Mouse (Mus musculus): ENCODE data around the gene Epb41l1.

DNA sequence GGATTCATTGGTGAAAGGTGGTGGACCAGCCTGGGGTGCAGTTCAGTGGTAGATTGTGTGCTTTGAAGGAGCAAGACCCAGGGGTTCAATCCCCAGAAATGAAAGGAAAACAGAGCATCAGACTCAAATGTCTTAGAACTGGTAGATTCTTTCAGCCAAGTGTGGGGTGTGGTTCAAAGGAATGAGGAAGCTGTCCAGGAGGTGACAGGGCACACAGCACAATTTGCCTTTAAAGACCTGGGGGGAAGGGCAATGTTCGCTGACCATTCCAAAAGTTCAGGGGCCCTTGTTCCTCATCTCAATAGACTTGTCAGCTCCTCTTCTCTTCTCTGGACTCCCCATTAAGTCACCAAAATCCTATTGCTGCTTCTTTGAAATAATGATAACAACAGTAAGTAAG is 3.5 kb upstream of the Epb41l1 start:
- no peak for TF ChIP-seq POLR2A (IDR thresholded peaks at IDR 0.05; ENCODE audit: insufficient read depth, low read depth, low read length)
- no peak for TF ChIP-seq CTCF (IDR thresholded peaks at IDR 0.05)
- TF ChIP-seq EP300 (IDR thresholded peaks at IDR 0.05; ENCODE audit: insufficient read depth, low read depth, low read length): no peak

Data from heart, adult 2 months (tissue).